Mouse (Mus musculus): ENCODE results near the gene Trhr2.
A peak's percentile ranks its signal among the peaks of the same experiment; 100 is the strongest.

Trhr2 gene

DNA sequence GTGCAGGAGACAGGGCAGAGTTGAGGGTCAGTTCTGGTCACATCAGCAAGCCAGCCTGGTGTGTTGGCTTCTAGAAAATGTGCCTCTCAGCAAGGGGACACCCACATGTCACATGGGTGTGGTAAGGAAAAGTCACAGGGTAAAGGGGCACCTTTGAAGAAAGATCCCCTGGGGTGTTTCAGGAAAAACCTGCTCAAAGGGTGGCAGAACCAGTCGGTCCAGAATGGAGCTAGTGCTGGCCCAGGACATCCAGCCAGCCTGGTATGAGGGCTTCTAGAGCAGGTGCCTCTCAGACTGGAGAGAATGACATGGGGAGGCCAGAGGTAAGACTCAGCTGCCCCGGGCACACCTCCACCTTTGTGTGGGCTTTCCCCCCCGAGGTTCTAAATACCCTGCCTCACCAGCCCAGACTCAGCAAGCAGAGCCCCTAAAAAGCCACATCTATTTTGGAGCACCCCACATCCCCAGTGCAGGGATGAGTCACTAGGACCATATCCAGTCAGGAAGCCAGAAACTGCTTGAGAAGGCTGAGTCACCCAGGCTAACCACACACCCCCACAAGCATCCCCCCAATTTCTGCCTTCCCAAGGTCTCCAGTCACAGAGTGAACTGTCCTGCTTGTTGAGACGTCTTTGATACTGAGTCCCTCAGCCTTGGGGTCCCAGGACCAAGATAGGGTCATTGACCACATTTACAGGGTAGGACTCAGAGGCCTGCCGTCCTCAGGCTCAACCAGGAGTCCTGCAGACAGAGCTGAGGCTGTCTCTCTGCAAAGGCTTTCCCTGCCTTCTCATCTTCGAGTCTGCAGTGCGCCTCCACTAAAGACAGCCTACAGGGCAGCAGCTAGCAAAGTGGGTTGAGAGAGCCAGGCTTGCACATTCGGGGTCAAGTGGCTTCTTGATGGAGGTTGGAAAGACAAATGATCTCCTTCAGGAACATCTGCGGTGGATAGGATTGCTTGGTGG is 4.6 kb downstream of the Trhr2 start:
- peak; percentile 85 for DNase-seq (ENCODE audit: low spot score)

DNA sequence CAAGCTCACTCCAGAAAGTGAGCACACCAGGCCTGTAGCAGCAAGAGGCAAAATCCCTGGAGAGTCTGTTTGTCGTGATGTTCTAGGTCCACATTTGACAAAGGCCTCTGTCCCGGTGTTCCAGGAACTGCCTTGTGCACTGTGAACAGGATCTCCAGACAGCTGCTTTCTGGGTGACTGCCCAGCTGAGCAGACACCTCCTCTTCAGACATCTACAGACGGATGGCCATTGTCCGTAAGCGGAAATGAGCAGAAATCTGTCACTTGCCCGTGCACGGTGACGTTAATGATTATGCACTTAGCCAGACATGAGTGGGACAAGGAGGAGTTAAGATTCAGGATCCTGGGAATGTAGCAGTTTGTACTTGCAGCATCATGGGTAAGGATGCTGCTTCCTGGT is 6.4 kb downstream of the Trhr2 start:
- no peak for DNase-seq (ENCODE audit: low spot score)

DNA sequence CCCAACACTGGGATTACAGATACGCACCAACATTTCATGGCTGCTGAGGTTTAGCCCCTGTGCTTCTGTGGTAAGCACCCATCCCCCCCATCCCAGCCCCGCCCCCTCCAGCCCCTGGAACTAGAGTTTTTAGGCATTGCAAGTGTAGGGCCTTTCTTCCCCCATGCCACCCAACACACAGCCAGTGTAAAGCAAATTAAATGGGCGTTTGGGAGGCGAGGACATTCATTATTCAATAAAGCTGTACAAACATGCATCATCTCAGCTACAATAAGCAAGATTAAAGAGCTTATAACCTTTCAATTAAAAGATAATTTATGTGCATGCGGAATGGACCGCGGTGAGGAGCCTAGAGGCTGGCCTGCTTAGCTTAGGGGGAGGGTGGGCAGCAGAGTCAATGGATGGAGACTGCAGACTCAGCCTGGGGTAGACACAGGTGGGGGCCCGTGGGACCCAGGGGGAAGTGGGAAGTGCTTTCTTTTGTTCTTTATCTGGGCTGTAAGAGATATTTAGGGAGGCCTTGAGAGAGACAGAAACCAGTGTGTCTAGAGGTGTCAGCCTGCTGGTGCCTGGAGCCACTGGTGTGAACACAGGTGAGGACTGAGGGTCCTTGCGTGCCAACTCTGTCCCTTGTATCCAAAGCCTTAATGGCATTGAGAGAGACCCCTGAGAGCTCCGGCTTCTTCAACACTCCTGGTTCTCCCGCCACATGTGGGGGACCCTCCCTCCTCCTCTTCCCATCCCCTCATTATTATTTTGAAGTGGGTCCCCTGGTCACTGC is 10.0 kb downstream of the Trhr2 start:
- no peak for DNase-seq (ENCODE audit: low spot score)

DNA sequence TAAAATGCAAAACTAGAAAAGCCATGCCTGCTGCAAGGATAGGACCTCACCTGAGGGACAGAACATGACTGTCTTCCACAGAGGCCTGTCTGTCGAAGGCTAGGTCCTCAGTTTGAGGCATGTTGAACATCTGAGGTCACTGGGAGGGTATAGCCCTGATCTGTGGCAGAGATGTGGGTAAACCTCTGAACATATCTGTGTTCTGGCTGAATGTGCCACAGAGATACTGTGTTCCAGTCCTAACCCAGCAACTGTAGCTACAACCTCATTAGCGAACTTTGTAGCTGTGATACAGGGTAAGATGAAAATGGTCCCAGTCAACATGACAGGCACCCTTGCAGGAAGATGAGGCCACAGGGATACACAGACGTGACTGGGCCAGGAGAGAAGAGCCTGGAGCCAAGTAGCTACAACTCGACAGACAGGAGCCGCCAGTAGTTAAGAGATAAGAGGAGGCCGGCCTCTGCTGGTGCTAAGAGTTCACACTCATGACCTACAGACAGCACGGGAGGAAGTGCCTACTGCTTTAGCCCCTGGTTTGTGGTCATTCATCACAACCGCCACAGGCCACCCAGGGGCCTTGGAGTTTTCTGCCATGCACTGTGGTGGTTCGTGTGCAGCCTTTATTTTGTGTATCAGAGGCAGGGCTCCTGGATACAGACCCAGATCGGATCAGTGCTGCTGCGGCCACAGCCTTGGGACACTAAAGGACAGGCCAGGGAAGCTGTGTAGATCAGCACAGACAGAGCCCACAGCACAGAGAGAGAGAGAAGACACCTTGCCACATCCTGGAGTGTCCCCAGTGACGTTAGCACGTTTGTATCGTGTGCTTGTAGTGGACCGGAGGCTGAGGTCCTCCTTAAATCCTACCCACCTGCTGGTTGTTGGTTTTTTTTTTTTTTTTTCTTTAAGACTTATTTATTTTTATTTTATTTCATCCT is 10.9 kb downstream of the Trhr2 start:
- DNase-seq (ENCODE audit: low spot score), result no peak

DNA sequence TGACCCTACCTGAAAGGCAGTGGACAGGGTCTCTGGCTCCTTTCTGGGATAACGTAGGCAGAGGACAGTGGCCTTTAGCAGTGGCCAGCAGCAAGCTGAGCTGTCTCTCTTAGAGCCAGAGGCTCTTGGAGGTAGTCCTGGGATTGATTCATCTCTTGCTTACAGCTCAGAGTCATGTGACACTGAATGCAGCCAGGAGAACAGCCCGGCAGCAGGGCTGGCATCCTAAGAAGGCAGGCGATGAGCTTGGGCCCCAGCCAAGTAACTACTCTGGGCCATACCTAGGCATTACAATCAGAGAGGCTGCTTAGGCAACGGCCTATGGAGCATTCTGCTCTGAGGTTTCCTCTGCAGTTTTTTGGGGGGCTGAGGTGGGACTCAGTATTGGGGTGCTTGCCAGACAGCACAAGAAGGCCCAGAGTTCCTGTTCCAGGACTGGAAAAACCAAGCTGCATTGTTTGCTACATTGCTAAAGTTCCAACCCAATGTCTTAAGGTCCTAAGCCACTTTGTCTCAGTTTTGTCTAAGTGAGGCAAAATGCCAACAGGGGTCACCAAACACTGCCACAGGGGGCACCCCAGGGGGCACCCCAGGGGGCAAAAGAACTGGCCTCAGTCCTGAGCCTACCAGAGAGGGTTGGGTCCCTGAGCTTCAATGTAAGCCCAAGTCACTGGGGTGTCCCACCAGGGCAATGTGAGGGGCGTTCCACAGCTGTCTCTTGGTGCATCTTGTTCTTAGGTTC is 12.6 kb downstream of the Trhr2 start:
- DNase-seq (ENCODE audit: low spot score), result peak; percentile 56

DNA sequence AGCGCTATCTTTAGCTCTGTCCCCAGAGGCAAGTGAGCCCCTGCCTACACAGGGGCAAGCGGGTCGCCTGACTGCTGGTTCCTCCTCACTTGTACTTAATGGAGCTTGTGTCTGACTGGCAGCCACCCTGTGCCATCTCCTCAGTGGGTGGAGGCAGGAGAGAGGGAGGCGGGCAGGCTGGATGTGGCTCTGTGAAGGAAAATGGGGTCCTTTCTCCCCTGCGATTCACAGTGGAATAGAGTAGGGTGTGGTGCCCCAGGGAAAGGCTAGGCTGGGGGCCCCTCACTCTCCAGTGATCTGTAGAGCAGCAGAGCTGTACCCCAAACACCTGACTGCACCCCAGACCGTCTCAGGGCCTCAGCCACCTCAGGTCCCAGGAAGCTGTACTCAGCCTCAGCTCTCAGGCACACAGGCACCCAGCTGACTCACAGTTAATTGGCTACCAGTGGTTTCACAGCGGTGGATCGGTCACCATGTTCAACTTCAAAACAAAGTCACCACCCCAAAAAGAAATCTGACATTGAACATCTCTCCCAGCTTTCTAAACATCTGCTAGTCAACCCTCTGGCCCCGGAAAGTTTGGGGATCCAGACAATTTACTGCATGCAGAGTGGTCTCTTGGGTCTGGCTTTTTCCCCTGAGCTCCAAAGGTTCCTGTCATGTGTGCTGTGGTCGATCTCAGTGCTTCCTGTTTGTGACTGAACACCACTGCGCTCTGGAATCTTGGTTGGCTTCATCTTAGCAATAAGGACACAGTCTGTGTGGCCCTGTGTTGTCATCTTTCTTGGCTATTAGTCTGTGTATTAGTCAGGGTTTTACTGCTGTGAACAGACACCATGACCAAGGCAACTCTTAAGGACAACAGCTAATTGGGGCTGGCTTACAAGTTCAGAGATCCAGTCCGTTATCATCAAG is 15.1 kb downstream of the Trhr2 start:
- DNase-seq (ENCODE audit: low spot score), result no peak

DNA sequence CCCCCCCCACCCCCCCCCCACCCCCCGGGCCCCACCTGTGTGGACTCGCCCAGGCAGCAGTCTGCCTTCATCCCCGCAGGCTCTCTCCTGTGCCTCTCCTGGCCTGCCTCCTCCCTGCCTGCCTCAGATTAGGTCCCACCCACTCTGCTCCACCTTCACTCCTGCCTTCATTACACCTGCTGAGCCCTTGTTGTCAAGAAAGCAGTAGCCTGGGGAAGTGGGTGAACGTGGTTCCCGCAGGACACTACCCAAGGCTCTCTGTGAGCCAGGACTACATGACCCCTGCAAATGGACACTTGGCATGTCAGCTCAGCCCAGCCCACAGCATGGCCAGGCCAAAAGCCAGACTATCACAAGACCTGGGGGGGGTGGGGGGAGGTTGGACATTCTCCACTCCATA is 16.3 kb downstream of the Trhr2 start:
- no peak for DNase-seq (ENCODE audit: low spot score)

DNA sequence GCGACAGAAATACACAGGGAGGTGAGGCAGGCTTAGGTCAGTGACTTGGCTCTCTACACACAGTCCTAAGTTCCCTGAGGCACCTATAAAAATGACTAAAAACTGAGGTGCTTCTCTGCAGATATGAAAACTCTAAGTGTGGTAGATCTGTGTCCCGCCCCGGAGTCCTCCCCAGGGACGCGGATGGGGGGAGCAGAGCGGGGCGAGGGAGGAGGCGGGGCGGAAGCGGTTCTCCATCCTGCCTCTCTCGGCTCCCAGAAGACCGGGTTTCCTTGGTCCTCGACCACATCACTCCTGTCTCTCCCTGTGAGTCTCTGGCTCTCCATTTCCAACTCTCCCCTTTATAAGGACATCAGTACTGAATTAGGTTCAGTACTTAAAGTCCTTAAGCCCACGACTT is 16.8 kb downstream of the Trhr2 start:
- peak; percentile 43 for DNase-seq (ENCODE audit: low spot score)

DNA sequence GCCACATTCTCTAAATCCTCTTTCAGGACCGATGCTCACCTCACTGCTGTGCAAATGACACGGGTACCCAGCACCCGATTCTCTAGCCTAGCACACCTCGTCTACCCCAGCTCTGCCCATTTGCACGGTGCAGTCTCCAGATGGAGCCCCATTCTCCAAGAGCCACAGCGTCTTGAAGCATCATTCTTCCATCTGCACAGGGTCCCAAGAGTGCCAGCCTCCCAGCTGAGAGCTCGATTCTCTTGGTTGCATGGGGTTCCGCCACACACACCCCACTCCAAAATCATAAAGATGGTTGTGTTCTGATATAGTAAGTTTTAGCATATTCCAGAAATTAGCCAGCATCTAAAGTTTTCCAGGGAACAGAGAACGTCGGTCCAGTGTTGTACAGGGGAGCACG is 17.2 kb downstream of the Trhr2 start:
- DNase-seq (ENCODE audit: low spot score), result no peak

DNA sequence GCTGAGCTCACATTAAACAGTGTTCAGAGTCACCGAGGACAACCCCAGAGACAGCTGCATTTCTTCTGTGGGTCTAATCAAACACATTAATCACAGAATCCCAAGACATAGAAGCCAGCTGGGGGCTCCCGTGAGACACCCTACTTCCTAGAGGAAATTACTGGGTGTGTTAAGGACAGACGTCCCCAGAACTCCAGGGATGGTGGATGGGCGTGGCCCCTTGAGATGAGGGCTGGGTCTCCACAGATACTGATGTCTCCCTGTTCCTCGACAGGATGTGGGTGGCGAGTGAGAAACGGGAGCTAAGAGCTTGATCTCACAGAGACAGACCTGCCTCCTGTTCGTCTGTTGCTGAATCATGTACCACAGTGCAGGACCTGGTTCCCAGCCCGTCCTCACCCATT is 17.7 kb downstream of the Trhr2 start:
- DNase-seq (ENCODE audit: low spot score), result no peak

DNA sequence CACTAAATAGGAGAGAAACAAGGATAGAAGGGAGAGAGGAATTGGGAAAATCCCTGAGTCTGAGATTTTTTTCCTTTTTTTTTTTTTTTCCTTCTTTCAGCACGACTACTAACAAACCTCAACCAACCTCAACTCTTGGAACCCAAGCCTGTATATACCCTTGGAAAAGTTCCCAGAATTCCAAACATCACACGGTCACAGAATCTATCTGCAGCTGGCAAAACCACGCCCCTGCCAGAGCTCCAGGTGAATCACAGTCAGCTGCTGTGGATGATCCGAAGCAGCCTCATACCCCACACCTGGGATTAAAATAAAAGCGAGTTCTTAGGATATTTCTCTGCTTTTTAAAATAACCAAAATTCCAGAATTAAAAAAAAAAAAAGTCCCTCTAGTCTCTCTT is 18.2 kb downstream of the Trhr2 start:
- DNase-seq (ENCODE audit: low spot score), result no peak

DNA sequence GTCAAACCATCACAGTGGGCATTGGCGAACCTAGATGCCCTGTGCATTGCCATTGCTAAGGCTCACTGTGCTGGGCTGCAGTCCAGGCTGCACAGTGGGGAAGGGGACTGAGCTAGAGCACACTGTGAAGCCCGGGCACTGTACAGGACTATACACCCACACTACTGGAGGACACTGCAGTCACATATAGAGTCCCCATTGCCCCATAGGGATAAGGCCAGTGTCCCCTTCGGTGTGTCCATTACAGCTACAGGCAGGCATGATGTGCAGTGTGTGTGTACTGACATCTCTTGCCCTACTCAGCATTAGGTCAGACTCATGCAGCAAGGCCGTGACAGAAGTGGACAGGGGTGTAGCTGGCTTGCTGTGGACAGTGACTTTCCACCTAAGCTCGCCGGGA is 18.8 kb downstream of the Trhr2 start:
- DNase-seq (ENCODE audit: low spot score), result no peak

DNA sequence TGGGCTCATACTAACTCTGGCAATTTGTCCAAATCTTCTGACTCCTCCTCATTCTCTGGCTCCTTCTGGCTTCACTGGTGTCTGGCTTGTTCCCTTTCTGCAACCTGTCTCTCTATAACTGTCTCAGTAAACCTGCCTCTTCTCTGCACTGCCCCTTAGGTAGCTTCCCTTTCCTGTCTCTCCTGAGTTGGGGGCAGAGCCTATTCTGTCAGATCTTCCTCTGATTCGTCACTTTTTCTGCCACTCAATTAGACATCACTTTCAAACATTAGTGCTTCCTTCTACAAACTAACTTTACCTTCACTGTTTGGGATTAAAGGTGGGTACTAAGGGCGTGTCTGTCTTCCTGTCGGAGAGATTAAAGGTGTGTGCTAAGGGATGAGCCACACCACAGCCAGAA is 19.8 kb downstream of the Trhr2 start:
- DNase-seq (ENCODE audit: low spot score), result no peak

DNA sequence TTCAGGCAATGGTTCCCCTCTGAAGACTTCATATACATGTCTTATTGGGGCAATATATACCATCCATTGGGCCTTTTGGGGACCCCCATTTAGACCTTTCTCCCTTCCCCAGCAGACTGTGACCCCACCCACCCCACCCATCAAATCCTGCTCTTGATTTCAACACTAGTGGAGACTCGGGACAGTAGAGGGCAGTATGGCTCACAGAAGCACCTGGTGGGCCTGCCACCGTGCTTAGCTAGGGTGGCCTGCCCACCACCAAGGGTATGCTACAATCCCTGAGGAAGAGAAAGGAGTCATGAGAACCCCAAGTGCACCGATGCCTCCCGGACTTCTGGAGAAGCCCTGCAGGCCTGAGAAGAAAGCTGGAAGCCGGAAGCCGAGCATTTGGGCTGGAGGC is 21.7 kb downstream of the Trhr2 start:
- DNase-seq (ENCODE audit: low spot score), result no peak

DNA sequence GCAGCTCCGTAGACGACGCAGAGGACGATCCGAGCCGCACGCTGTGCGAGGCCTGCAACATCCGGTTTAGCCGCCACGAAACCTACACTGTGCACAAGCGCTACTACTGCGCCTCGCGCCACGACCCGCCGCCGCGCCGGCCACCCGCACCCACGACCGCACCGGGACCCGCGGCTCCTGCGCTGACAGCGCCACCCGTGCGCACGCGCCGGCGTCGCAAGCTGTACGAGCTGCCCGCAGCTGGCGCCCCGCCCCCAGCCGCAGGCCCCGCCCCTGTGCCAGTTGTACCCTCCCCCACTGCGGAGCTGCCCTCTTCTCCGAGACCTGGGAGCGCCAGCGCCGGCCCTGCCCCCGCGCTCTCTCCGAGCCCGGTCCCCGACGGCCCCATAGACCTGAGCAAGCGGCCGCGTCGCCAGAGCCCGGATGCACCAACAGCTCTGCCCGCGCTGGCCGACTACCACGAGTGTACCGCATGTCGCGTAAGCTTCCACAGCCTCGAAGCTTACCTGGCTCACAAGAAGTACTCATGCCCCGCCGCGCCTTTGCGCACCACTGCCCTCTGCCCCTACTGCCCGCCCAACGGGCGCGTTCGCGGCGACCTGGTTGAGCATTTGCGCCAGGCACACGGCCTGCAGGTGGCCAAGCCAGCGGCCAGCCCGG is 24.2 kb downstream of the Trhr2 start:
- peak; percentile 39 for DNase-seq (ENCODE audit: low spot score)

DNA sequence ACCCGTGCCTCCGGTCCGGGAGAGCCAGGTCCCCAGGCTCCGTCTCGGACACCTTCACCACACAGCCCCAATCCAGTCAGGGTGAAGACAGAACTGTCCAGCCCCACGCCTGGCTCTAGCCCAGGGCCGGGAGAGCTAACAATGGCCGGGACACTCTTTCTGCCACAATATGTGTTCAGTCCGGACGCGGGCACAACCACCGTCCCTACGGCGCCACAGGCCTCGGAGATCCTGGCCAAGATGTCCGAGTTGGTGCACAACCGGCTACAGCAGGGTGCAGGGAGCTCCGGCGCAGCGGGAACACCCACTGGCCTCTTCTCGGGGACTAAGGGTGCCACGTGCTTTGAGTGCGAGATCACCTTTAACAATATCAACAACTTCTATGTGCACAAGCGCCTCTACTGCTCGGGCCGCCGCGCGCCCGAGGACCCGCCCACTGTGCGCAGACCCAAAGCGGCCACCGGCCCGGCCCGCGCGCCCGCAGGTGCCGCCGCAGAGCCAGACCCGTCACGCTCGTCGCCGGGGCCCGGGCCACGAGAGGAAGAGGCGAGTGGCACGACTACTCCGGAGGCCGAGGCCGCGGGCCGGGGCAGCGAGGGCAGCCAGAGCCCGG is 24.8 kb downstream of the Trhr2 start:
- no peak for DNase-seq (ENCODE audit: low spot score)

DNA sequence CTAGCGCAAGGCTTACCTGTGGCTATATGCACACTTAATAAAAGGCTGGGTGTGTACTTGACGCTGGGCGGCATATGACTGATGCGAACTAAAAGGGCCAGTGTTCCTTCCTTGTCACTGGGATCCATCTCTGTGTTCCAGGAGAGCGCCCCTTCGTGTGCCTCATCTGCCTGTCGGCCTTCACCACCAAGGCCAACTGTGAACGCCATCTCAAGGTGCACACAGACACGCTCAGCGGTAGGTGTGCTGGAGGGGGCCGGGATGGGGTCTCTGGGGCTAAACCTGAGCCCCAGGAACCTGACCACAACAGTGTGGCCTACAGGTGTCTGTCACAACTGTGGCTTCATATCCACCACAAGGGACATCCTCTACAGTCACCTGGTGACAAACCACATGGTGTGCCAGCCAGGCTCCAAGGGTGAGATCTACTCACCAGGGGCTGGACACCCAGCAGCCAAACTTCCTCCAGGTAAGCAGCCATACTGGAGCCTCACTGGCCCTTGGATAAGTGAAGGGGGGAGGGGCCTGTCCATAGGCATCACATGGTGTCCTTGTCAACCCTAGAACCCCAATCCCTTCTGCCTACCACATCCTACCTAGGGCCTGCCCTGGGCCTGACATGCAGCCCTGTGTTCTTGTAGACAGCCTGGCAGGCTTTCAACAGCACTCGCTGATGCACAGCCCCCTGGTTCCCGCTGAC is 25.6 kb downstream of the Trhr2 start:
- DNase-seq (ENCODE audit: low spot score), result no peak

DNA sequence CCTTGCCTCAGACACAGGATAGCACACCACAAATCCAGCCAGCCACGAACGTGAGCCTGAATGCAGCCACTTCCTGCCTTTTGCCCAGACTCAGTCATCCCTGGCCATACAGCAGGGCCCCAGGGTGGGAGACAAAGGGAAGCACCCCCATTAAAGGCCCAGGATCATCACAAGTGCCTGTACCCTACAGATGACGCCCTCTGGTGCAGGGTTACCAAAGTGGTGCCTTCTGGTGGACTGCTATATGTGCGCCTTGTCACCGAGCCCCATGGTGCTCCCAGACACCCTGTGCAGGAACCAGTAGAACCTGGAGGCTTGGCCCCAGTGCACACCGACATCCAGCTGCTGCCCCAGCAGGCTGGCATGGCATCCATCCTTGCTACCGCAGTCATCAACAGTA is 27.0 kb downstream of the Trhr2 start:
- no peak for DNase-seq (ENCODE audit: low spot score)

Data from urinary bladder, postnatal 14 days (tissue).